Mouse (Mus musculus) mature B cell (primary cell): ENCODE data around the gene Mast4.

Experiments used
- in situ Hi-C: fragments of 300-500 bp; cut with MboI; formaldehyde crosslinking; loops from 2 replicates; pipeline ENCODE4 v1.14.3; 2019

Mast4 gene

GRCm38 (mm10) chr13:103315113-103315708 lies 19.1 kb downstream of the Mast4 start:
- in situ Hi-C loops: no loop called here

GRCm38 (mm10) chr13:103308296-103308695 lies 26.0 kb downstream of the Mast4 start:
- in situ Hi-C loops: no loop called here

GRCm38 (mm10) chr13:103303826-103304225 lies 30.5 kb downstream of the Mast4 start:
- in situ Hi-C loops: no loop called here

DNA sequence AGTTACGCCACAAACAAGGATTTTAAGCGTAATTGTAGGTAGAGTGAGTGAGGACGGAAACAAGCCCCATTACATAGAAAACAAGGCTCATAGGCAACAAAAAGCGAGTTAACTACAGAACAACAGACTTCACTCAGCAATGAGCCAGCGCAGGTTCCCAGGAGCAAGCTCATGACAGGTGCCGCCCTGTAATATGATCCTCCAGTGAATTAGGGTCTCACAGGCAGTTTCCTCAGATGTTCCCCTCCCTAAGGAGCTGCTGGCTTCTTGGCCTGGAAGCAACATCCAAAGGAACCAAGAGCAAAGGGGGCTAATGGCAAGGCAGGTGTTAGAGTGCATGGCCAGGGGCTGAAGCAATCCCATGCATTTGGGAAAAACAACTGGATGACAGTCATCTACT lies 31.8 kb downstream of the Mast4 start:
- in situ Hi-C loops: no loop called here

DNA sequence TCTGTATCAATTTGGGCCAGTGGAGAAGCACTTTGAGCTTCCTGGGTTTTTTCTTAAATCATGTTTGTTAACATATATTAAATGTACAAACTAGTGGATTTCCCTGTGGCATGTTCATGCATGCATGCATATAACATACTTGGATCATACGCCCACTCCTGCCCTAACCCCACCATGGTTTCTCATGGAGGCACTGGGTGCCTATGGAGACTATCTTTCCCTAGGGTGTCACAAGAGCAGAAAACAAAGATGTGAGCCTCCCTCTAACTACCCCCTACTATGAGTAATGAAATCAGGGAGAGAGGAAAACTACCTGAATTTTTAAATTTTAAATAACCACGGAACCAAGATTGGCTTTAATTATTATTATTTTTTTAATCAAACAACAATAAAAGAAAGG lies 32.2 kb downstream of the Mast4 start:
- in situ Hi-C loops: no loop called here

DNA sequence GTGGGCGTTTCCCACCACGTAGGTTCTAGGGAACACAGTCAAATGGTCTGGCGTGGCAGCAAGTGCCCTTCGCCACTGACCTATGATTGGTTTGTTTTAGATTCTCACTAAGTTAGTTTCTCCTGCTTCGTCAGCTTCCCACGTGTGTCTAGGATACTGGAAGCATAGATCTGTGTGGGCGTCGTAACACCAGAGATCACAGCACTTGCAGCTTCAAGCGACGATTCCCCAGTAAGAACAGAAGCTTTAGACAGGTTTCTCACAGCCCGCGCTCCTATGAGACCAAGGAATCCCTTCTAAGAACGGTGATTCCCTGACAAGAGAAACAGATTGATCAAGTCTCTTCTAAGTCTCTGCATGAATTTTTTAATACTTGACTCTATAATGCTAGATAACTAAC lies 39.9 kb downstream of the Mast4 start:
- in situ Hi-C loops: no loop called here

DNA sequence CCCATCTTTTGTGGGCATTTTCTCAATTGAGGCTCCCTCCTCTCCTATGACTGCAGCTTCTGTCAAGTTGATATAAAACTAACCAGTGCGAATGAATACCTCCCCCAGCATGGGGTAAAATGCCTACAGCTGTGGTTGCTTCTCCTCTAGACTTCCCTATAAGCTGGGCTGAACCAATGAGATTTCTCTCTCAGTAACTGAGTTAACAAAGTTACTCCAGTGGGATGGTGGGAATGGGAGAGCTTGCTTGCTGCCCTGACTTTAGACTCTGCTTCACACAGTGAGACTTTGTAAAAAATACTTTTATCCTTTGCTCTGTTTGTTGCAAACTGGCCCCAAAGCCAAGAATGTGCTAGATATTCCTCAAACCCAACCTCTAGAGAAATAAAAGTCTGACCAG lies 41.2 kb downstream of the Mast4 start:
- in situ Hi-C loops: no loop called here

DNA sequence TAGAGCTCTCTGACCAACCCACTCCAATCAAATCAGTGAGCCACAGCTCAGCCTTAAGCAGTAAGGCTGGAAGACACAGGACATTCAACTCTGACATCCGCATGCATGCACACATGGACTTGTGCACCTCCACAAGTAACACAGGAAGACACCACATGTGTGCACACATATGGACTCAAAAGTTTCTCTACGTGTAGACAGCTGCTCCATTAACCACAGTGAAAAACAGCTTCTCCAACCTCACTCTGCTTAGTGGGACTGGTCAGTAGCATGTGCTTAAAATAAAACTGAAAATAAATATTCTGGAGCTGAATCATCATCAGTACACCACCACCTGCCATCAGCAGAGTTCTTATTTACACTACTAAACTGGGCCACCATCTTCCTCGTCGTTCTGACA lies 43.2 kb downstream of the Mast4 start:
- in situ Hi-C loops: no loop called here

DNA sequence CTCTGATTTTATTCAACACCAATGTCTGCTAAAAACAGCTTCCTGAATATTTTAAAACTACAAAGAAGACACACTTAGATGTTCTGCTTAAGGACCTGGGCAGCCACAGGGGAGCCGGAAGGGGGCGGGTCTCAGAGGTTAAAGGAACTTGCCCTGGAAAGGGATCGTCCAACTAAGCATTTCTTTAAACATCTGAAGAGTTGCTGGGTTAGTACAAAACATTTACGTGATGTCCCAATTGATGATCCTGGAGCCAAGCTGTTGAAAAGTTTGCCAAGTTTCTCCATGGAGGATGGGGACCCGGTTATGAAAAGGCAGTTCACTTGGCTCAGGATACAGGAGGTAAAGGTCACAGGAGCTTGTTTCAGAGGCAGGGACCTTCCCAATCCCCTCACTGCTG lies 48.5 kb downstream of the Mast4 start:
- in situ Hi-C loops: no loop called here

DNA sequence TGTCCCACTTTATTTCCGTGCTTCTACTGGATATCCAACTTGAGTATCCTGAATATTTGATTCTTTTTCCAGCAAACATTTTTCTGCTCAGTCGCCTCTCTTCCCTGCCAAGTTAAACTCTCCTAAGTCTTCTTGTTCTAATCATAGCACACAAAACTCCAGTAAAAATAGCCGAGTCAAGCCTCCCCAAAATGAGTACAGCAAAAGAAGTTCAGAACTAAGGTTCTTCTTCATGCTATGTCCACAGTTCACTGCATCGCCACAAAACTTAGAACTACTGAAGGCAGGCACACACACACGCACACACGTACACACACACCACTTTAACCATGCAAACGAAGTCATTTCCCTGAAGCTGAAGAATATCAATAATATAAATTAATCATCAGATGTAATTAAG lies 49.3 kb downstream of the Mast4 start:
- in situ Hi-C loops: no loop called here

GRCm38 (mm10) chr13:103270856-103271391 lies 63.4 kb downstream of the Mast4 start:
- in situ Hi-C loops: no loop called here

GRCm38 (mm10) chr13:103262707-103263106 lies 71.6 kb downstream of the Mast4 start:
- in situ Hi-C loops: no loop called here

- in situ Hi-C loops: no loop called here
Observed at GRCm38 (mm10) chr13:103262061-103262460, 72.2 kb downstream of the Mast4 start.

GRCm38 (mm10) chr13:103260414-103260813 lies 73.9 kb downstream of the Mast4 start:
- in situ Hi-C loops: no loop called here

- in situ Hi-C loops: no loop called here
Observed at GRCm38 (mm10) chr13:103258106-103258505, 76.2 kb downstream of the Mast4 start.

DNA sequence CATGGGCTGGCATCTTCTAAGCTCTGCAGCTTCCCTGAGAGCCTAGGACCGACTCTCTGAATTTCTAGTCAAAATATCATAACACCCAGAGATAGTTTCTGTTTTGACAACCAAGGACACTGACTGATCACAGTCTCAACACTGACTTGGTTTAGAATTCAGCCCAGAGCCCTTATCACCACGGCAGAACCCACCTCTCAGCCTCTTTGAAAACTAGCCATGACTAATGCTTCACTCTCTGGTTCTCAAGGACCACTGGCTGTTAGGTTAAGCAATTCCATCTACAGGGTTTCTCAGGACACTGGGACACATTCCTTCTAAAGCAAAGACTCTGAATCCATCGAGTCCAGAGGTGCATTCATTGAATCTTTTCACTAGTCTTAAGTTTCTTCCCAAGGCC lies 79.4 kb downstream of the Mast4 start:
- in situ Hi-C loops: no loop called here

GRCm38 (mm10) chr13:103253077-103253476 lies 81.2 kb downstream of the Mast4 start:
- in situ Hi-C loops: no loop called here

DNA sequence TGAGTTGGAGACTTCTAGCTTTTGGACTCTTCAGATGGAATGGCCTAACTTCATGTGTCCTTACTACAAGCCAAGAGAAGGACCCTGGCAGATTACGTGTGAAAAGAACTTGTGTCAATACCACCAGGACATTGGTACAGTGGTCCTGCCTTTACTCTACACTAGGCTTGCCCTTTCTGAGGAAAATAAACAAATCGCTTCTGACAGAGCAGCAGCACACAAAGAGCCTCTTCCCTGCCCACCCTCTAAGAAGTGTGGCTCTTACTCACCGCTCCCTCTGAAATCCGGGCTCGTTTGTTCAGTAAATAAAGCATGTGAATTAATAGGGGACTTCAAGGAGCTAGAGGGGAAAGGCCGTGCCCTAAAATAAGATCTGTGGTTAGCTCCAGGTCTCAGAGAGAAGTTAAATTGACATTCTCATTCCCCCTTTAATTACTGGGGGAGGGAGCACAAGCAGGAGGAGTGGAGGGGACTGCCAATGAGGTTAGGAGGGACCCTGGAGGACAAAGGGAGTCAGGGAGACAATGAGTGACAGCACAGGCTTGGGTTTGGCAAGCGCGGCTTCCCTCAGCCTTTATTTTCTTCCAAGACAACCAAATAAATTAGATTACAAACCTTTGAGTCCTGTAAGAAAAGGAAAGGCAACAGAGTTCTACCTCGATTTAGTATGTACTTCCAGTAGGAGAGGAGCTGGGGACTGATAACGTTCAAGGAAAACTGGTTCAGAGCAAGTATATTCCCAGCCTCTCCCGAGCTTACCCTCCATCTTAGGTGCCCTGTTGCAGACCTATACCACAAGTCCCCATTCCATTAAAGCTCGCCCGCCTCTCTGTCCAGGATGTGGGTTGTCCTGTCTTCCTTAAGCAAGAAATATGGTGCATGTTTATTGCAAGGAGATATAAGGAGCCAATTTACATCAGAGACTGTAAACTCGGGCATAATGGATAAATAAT lies 85.9 kb downstream of the Mast4 start:
- in situ Hi-C loops: no loop called here

GRCm38 (mm10) chr13:103246973-103247718 lies 87.2 kb downstream of the Mast4 start:
- in situ Hi-C loops: no loop called here

DNA sequence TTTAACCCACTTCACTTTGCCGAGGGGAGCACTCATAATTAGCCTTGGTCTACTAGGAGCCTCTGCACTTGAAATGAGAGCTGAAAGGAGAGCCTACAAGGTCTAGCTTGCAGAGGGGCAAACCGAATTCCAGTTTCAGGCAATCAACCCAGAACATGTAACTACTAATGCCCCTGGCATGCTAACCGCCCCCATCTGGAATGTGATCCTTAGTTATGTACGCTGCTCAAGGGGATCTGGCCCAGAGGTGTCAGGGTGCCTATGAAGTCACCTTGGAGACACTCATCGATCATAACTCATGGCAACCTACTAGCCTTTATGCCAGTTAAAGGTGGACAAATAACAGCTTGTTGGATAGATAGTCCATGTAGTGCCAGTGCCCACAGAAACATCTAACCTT lies 88.9 kb downstream of the Mast4 start:
- in situ Hi-C loops: no loop called here

DNA sequence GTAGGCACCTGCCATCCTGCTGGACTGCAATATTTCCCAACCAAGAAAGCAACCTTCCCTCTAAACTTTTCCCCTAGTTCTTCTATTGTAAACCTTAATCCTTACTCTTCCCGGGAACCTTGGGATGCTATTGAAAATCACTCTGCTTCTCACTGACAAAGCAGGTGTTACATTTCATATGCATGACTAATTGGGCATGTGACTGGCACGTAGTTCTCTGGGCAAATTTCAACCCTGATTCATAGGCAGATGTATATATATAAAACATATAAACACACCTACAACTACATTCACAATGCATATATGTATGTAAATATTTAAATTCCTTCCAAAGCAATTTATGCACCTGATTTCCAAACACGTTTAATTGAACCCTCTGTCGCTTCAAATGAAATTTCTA lies 90.2 kb downstream of the Mast4 start:
- in situ Hi-C loops: no loop called here

GRCm38 (mm10) chr13:103241092-103241491 lies 93.2 kb downstream of the Mast4 start:
- in situ Hi-C loops: no loop called here
